Mouse (Mus musculus) lung, adult 2 months (tissue): Measurements from ENCODE around the gene Hoxc6. TPM values are rescaled to one million over a fixed set of nuclear protein-coding genes. Genes with fewer than 3 reads are reported as not detected.
A peak's percentile ranks its signal among the peaks of the same experiment; 100 is the strongest.

Experiments used
- DNase-seq: peaks from one replicate; pipeline ENCODE4 v3.0.0; 2022
- H3K4me1 ChIP-seq: fragments of 200-500 bp; 2 replicates; pipeline ENCODE4 v1.6.1; 2011; ENCODE audit warnings: low read length; ENCODE audit not compliant: control insufficient read depth, insufficient read depth
- H3K4me3 ChIP-seq: fragments of 200-500 bp; replicated peaks from 2 replicates; pipeline ENCODE3; 2011; ENCODE audit warnings: low read depth, mild to moderate bottlenecking, control low read depth, low read length; ENCODE audit errors: extremely low read depth
- CTCF ChIP-seq: fragments of 200-500 bp; IDR thresholded peaks from 2 replicates; pipeline ENCODE4 v1.5.1; 2011; ENCODE audit warnings: mild to moderate bottlenecking, low read length, control low read depth; ENCODE audit not compliant: insufficient read depth
- POLR2A ChIP-seq: fragments of 200-500 bp; IDR thresholded peaks from 2 replicates; pipeline ENCODE4 v1.6.1; 2011; ENCODE audit warnings: low read depth, mild to moderate bottlenecking, control low read depth, low read length, borderline replicate concordance; ENCODE audit errors: extremely low read depth
- WGBS: fragments of 180-500 bp; shearing (Covaris S2); methylation state at CpG from one replicate; pipeline ENCODE4 v1.1.7; 2018; 5-methylcytosine and 5-hydroxymethylcytosine counted together
- polyA plus RNA-seq: library from polyadenylated mRNA; depleted of rRNA; stranded (reverse); fragments of >200 nt; gene quantifications from 2 replicates; pipeline ENCODE4 v1.2.3, GENCODE M21; 2012

Gene Hoxc6
- polyA plus RNA-seq, 1 experiment = 0.34 TPM

DNA sequence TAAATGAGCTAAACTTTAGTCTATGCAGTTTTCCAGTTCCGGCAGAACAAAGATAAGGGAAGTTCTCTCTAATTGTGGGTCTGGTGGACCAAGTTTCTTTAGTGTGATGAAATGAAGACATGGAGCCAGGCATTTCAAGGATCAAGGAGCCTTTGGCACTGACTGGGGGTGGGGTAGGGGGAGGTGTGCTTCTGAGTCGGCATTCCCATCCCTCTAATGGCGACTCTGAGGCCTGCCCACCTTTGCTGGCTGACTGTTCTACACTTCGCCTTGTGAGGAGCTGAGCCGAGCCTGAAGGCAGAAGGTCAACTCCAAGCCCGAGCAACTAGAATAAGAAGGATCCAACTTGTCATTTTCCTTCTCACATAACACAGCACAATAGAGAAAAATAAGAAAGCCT lies 36.3 kb upstream of the Hoxc6 start:
- no peak for DNase-seq
- H3K4me3 ChIP-seq = no peak overlapping the region
- TF ChIP-seq CTCF (no peak), POLR2A (no peak)
- H3K4me1 ChIP-seq = 0 out of 2 replicates have a peak, but pooled peaks cover 2% of the 10 kb centered on the region
- WGBS = 5% methylated on average over 6 of the region's 6 CpGs

DNA sequence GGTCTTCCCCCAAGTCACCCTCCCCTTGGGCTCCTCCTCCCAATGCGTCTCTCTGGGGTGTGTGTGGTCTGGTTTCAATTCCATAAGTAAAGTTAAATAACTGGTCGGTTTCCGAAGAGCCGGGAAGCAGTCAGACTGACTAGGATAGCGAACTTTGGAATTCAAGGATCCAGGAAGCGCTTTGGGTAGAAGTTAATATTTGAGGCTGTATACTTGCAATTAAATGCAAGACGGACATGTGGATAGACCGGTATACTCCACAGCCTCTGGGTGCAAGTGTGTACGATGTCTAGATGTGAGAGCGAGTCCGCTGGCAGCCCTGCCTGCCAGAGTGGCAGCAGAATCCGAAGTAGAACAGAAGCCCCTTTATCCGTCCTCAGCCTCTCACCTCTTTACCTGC lies 35.6 kb upstream of the Hoxc6 start:
- WGBS = 8% methylated on average over 13 of the region's 13 CpGs
- no peak for DNase-seq
- no peak for TF ChIP-seq POLR2A
- no peak for TF ChIP-seq CTCF
- Histone ChIP-seq H3K4me3 (no peak overlapping the region), H3K4me1 (0 out of 2 replicates have a peak, but pooled peaks cover 2% of the 10 kb centered on the region)

DNA sequence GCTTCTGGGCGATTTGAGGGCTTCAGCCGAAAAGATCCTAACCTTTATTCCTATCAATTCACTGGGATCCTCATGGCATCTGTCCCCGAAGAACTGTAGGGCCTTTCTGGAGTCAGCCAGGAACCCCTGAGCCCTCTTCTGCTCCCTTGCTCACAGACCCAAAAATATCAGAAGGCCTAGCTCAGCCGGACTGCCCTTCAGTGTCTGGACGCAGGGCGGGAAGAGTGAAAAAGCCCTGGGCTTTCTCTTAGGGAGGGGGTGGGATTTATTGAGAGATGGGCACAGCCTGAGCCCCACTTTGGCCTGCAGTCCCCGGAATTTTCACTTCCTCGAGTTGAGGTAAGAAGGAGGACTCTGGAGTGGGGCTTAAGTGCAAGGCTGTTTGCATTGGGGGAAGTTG lies 34.8 kb upstream of the Hoxc6 start:
- no peak overlapping the region for H3K4me3 ChIP-seq
- 0 out of 2 replicates have a peak, but pooled peaks cover 2% of the 10 kb centered on the region for H3K4me1 ChIP-seq
- DNase-seq = no peak
- 8% methylated on average over 8 of the region's 8 CpGs for WGBS
- TF ChIP-seq CTCF (no peak), POLR2A (no peak)

DNA sequence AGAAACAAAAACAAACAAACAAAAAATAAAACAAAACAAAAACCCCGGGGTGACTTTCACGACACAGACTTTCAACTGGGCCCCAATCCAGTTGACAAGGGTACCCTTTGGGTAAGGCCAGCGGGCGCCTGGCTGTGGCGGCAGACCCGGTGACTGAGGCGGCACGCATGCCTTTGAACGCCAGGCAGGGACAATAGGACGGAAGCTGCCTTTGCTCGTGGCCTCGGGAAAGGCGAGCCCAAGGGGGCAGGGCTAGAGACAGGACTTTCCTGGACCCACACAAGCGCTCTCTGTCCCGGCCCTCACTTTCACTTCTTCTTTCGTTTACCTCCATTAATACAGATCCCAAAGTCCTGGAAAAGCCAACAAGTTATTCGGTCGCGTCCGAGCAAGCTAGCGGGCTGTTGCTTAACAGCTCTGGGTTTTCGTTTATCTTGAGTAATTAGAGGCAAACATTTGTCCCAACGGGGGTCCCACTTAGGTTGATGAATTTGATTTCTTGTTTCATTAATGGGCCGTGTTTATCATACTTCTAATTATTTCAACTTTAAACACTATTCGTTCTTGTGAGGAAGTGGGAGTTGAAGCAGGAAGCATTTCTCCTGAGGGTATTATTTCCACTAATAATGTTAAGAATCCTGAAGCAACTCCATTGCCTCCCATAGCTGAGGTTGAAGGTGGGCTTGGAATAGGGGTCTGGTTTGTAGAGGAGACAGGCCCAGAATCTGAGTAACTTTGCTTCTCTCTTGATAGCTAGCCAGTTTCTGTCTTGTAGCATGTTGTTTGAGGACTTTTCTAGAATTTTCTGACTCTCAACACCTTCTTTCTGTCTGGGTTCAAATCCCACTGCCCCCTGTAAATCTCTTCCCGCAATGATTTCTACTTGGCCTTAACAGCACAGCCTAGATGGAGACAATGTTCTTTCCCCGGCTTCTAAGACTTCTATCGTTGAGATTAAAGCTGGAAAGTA lies 34.1 kb upstream of the Hoxc6 start:
- 3% methylated on average over 28 of the region's 28 CpGs for WGBS

DNA sequence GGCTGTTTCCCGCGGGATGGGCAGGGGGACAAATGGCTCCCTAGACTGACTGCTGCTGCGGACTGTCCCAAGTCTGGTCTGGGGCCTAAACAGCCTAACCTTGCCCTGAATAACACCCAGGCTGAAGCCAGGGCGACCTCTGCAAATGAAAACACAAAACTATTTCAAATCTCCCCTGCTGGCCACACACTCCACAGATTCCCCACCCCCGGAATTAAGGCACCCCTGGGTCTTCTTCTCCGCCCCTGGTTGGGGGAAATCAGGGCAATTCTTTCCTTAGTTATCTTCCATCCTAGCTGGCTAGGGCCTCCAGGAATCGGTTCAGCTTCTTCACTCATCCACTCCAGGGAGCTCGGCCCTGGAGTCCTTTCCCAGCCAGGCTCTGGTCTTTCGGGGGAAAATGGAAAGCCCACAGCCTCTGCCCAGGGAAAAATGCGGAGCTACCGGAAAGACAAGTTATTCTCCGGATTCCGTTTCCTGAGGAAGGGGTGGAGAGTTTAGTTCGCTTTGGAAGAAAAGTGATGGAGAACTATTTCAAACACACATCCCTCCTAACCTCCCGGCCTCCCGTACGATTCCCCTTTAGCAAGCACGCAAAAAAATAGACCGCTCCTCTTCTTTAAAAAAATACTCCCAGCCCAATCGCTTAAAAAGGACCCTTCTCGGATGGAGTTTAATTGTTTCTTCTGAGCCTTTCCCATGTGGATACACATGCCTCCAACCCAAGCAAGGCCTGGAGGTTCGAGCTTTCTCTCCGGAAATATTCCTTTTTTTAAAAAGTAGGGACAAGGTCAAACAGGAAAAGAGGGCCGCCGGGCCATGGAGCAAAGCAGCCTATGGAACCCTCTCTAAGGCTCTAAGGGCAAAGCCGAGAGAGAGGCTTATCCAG lies 32.8 kb upstream of the Hoxc6 start:
- no peak for DNase-seq
- TF ChIP-seq POLR2A (no peak), CTCF (no peak)
- Histone ChIP-seq H3K4me3 (no peak overlapping the region), H3K4me1 (0 out of 2 replicates have a peak, but pooled peaks cover 2% of the 10 kb centered on the region)
- 9% methylated on average over 26 of the region's 26 CpGs for WGBS

More for the DNA sequence above, 34.1 kb upstream of the Hoxc6 start:
- TF ChIP-seq CTCF = no peak
- no peak for TF ChIP-seq POLR2A
- DNase-seq = no peak
- Histone ChIP-seq H3K4me3 (no peak overlapping the region), H3K4me1 (0 out of 2 replicates have a peak, but pooled peaks cover 2% of the 10 kb centered on the region)

DNA sequence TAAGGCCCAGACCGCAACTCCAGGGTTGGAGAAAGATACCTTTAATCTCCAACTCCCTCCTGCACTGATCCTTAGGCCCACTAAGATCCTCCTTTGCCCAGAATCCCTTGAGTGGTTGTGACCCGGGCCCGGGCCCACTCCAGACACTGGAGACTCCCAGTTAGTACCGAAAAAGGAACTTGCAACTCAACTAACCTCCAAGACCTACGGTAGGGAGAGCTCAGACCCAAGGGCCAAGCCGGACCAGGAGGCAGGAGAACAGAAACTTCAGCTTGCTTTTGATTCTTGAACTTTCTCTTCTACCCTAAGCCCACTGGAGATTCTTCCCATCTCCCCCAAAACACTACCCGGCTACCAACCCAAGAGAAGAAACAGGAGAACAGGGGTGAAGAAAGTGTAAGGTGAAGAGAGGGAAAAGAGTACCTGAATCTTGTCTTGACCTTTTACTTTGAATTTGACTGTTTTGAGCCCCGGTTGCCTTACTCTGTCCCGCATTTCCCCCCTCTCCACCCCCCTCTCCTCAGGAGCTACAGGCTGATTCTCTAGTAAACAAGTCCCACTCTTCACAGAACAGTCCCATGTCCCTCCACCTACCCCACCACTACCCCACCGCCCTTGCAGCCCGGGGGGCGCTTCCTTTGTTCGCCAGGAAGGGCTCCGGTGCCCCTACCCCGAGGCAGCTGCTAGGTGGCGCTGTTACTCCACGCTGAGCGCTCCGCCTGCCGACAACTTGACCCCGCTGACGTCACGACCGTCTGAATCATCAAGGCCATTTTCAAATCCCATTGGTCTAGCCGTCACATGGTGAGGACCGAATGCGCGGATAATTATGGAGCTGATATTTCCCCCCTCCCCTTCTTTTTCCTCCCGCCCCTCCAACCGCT lies 31.9 kb upstream of the Hoxc6 start:
- 8% methylated on average over 30 of the region's 30 CpGs for WGBS
- no peak for DNase-seq
- no peak overlapping the region for H3K4me3 ChIP-seq
- 0 out of 2 replicates have a peak, but pooled peaks cover 2% of the 10 kb centered on the region for H3K4me1 ChIP-seq
- TF ChIP-seq CTCF = 0 out of 2 replicates have a peak, but pooled peaks have one; percentile 16
- TF ChIP-seq POLR2A = no peak

DNA sequence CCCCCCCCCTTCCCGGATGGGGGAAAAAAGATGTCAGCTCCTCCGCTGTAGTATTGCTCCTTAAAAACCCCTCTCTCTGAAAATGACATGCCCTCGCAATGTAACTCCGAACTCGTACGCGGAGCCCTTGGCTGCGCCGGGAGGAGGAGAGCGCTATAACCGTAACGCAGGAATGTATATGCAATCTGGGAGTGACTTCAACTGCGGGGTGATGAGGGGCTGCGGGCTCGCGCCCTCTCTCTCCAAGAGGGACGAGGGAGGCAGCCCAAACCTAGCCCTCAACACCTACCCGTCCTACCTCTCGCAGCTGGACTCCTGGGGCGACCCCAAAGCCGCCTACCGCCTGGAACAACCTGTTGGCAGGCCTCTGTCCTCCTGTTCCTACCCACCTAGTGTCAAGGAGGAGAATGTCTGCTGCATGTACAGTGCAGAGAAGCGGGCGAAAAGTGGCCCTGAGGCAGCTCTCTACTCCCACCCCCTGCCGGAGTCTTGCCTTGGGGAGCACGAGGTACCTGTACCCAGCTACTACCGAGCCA lies 31.2 kb upstream of the Hoxc6 start, which contains the start of gene Hoxc10:
Gene Hoxc10, plus strand, starts transcription at position 21 of the 536 bp plus-strand sequence.
- H3K4me1 ChIP-seq = 0 out of 2 replicates have a peak, but pooled peaks cover 2% of the 10 kb centered on the region
- no peak for DNase-seq
- TF ChIP-seq CTCF (no peak), POLR2A (no peak)
- H3K4me3 ChIP-seq = no peak within 1 kb of the TSS
- 4% methylated on average over 27 of the region's 27 CpGs for WGBS

DNA sequence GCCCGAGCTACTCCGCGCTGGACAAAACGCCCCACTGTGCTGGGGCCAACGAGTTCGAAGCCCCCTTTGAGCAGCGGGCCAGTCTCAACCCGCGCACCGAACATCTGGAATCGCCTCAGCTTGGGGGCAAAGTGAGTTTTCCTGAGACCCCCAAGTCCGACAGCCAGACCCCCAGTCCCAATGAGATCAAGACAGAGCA lies 30.8 kb upstream of the Hoxc6 start, which contains the start of gene Hoxc5:
Gene Hoxc5, plus strand, starts transcription at position 132 of the 199 bp plus-strand sequence.
- no peak within 1 kb of the TSS for H3K4me3 ChIP-seq

More for the DNA sequence above, 30.8 kb upstream of the Hoxc6 start, which contains the start of gene Hoxc5:
- WGBS = 8% methylated on average over 12 of the region's 12 CpGs
- H3K4me1 ChIP-seq = 0 out of 2 replicates have a peak, but pooled peaks cover 2% of the 10 kb centered on the region
- DNase-seq = no peak
- TF ChIP-seq POLR2A (no peak), CTCF (no peak)
